Mouse (Mus musculus): Measurements from ENCODE around the gene Nfkbil1. TPM values are rescaled to one million over a fixed set of nuclear protein-coding genes. Genes with fewer than 3 reads are reported as not detected.
A peak's percentile ranks its signal among the peaks of the same experiment; 100 is the strongest.

Gene Nfkbil1
- polyA plus RNA-seq, 1 experiment, result 20.1 TPM

DNA sequence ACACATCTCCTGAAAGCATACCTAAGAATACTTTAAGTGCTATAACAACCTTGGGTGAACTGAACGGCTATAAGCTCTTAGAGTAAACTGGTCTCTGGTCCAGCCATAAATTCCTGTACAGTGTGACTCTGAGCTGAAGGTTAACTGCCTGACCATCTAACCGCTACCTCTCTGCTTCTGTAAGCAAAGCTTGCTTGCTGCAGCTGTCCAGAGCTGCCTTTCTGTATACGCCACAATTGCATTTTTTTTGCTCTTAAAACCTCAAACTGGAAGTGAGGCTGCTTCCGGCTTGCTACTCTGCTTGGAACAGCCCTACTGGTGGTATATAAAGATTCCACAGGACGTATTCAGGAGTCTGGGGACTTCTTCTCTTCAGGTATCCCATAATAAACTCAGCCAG lies 2.9 kb downstream of the Nfkbil1 start:
- peaks cover 23% of the 10 kb centered on the region for H3K79me3 ChIP-seq (ENCODE audit: low read depth)
- H3ac ChIP-seq (ENCODE audit: control insufficient read depth, insufficient read length, low read depth), result no peak overlapping the region
- H3K79me2 ChIP-seq (ENCODE audit: control insufficient read depth, insufficient read depth), result peaks cover 65% of the 10 kb centered on the region
- H3K36me3 ChIP-seq (ENCODE audit: control insufficient read depth, insufficient read depth), result peaks cover 40% of the 10 kb centered on the region
- TF ChIP-seq CTCF (IDR thresholded peaks at IDR 0.05; ENCODE audit: control insufficient read depth, insufficient read depth, insufficient read length) (no peak), MYOD1 (IDR thresholded peaks at IDR 0.05; ENCODE audit: control insufficient read depth, insufficient read length, low read depth) (no peak), USF1 (IDR thresholded peaks at IDR 0.05; ENCODE audit: low read depth) (no peak), CEBPB (IDR thresholded peaks at IDR 0.05; ENCODE audit: low read depth) (no peak), MYOG (IDR thresholded peaks at IDR 0.05; ENCODE audit: control insufficient read depth, extremely low read depth, insufficient read length) (no peak), MAX (IDR thresholded peaks at IDR 0.05) (no peak), FOSL1 (IDR thresholded peaks at IDR 0.05; ENCODE audit: insufficient read depth, low read length, poor library complexity, severe bottlenecking) (no peak)
- H3K4me3 ChIP-seq (ENCODE audit: insufficient read depth, poor library complexity, severe bottlenecking), result no peak overlapping the region
- H3K27me3 ChIP-seq (ENCODE audit: control insufficient read depth, insufficient read depth, insufficient read length), result no peaks in the 10 kb centered on the region

DNA sequence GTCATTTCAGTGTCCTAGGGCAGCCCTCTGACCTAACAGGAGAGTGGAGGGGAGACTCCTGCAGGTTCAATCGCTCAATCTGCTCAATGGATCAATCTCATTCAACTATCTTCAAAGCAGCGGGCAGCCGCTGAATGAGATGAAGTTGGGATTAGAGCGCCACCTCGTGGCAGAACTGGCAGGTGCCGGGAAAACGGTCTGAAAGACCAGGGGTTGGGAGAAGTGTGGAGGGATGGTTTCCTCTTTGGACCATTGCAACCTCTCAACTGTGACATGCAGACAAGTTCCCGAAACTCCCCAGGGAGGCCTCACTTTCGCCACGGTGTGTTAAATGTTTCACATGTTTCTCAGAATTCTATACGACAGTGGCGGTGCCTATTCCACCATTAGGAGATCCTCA lies 3.5 kb downstream of the Nfkbil1 start:
- Histone ChIP-seq H3K4me3 (ENCODE audit: insufficient read depth, poor library complexity, severe bottlenecking) (no peak overlapping the region), H3K27me3 (ENCODE audit: control insufficient read depth, insufficient read depth, insufficient read length) (no peaks in the 10 kb centered on the region), H3K36me3 (ENCODE audit: control insufficient read depth, insufficient read depth) (peaks cover 40% of the 10 kb centered on the region), H3K79me2 (ENCODE audit: control insufficient read depth, insufficient read depth) (peaks cover 65% of the 10 kb centered on the region), H3K79me3 (ENCODE audit: low read depth) (peaks cover 23% of the 10 kb centered on the region), H3ac (ENCODE audit: control insufficient read depth, insufficient read length, low read depth) (no peak overlapping the region)
- TF ChIP-seq CTCF (IDR thresholded peaks at IDR 0.05; ENCODE audit: control insufficient read depth, insufficient read depth, insufficient read length), result peak; percentile 46
- TF ChIP-seq USF1 (IDR thresholded peaks at IDR 0.05; ENCODE audit: low read depth), result no peak

DNA sequence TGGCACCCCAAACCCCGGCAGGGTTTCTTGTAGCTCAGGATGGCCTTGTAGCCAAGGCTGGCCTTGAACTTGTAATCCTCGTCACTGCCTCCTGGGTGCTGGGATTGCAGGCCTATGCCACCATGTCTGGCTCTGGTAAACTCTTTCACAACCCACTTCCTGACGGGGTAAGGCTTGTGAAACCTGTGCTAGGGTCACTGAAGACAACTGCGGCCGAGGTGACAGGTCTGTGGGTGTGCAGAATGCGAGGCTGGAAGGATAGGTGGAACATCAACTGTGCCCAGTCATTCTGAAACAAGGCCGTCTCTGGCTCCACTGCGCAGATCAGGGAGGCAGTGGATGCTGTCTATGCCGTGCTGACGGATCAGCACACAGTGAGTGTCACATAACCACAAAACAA lies 4.6 kb downstream of the Nfkbil1 start:
- H3K79me2 ChIP-seq (ENCODE audit: control insufficient read depth, insufficient read depth), result peaks cover 75% of the 10 kb centered on the region
- H3K27me3 ChIP-seq (ENCODE audit: control insufficient read depth, insufficient read depth, insufficient read length), result no peaks in the 10 kb centered on the region
- peaks cover 23% of the 10 kb centered on the region for H3K79me3 ChIP-seq (ENCODE audit: low read depth)
- H3K4me3 ChIP-seq (ENCODE audit: insufficient read depth, poor library complexity, severe bottlenecking), result no peak overlapping the region
- peaks cover 40% of the 10 kb centered on the region for H3K36me3 ChIP-seq (ENCODE audit: control insufficient read depth, insufficient read depth)
- H3ac ChIP-seq (ENCODE audit: control insufficient read depth, insufficient read length, low read depth), result no peak overlapping the region
- TF ChIP-seq MYOD1 (IDR thresholded peaks at IDR 0.05; ENCODE audit: control insufficient read depth, insufficient read length, low read depth), result no peak
- TF ChIP-seq FOSL1 (IDR thresholded peaks at IDR 0.05; ENCODE audit: insufficient read depth, low read length, poor library complexity, severe bottlenecking), result no peak
- no peak for TF ChIP-seq CTCF (IDR thresholded peaks at IDR 0.05; ENCODE audit: control insufficient read depth, insufficient read depth, insufficient read length)

DNA sequence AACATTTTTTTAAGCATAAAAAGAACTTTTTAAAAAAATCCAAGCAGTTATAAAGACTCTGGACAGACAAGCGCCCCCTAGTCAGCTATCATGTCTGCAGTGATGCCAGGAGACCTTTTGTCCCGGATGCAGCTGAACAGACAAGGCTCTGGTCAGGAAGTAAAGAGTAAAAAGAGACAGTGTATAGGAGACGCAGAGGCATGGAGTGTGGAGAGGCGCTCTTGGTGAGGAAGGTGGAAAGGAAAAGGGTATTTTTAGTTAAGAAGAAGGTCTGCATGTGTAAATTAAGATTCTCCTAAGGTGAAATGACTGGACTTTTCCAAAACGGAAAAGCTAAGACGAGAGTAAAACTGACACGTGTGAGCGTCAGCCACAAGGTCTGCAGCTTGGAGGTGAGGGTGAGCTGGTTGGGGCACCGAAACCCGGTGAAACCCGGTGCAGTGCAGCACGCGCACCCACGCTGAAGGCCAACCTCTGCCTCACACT lies 9.0 kb downstream of the Nfkbil1 start:
- Histone ChIP-seq H3K4me3 (ENCODE audit: insufficient read depth, poor library complexity, severe bottlenecking) (no peak overlapping the region), H3ac (ENCODE audit: control insufficient read depth, insufficient read length, low read depth) (no peak overlapping the region), H3K27me3 (ENCODE audit: control insufficient read depth, insufficient read depth, insufficient read length) (no peaks in the 10 kb centered on the region), H3K79me2 (ENCODE audit: control insufficient read depth, insufficient read depth) (peaks cover 48% of the 10 kb centered on the region), H3K36me3 (ENCODE audit: control insufficient read depth, insufficient read depth) (peaks cover 35% of the 10 kb centered on the region), H3K79me3 (ENCODE audit: low read depth) (peaks cover 10% of the 10 kb centered on the region)
- TF ChIP-seq MAX (IDR thresholded peaks at IDR 0.05) (no peak), MYOD1 (IDR thresholded peaks at IDR 0.05; ENCODE audit: control insufficient read depth, insufficient read length, low read depth) (no peak), CTCF (IDR thresholded peaks at IDR 0.05; ENCODE audit: control insufficient read depth, insufficient read depth, insufficient read length) (no peak), CEBPB (IDR thresholded peaks at IDR 0.05; ENCODE audit: low read depth) (no peak), USF1 (IDR thresholded peaks at IDR 0.05; ENCODE audit: low read depth) (no peak), FOSL1 (IDR thresholded peaks at IDR 0.05; ENCODE audit: insufficient read depth, low read length, poor library complexity, severe bottlenecking) (no peak), MYOG (IDR thresholded peaks at IDR 0.05; ENCODE audit: control insufficient read depth, extremely low read depth, insufficient read length) (no peak)

DNA sequence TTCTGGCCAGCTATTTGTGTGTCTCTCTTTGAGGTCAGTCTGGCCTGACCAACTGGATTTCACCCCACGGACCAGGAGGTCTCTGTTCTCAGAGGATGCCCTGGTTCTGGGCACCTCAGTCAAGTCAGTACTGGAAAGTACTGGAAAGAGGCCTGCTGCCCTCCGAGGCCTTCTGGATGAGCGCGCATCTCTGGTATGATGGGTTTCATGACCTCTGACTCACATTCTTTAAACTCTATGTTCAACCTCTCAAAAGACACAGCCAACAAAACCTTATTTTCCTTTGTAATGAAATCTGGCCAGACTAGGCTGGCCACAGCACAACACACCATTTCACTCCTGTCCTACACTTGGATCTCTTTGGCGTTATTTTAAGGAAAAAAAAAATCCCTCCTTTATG lies 10.1 kb downstream of the Nfkbil1 start:
- no peak overlapping the region for H3ac ChIP-seq (ENCODE audit: control insufficient read depth, insufficient read length, low read depth)
- no peaks in the 10 kb centered on the region for H3K27me3 ChIP-seq (ENCODE audit: control insufficient read depth, insufficient read depth, insufficient read length)
- peaks cover 2% of the 10 kb centered on the region for H3K79me3 ChIP-seq (ENCODE audit: low read depth)
- no peak overlapping the region for H3K4me3 ChIP-seq (ENCODE audit: insufficient read depth, poor library complexity, severe bottlenecking)
- H3K79me2 ChIP-seq (ENCODE audit: control insufficient read depth, insufficient read depth), result peaks cover 37% of the 10 kb centered on the region
- peaks cover 29% of the 10 kb centered on the region for H3K36me3 ChIP-seq (ENCODE audit: control insufficient read depth, insufficient read depth)
- TF ChIP-seq MYOD1 (IDR thresholded peaks at IDR 0.05; ENCODE audit: control insufficient read depth, insufficient read length, low read depth) (no peak), FOSL1 (IDR thresholded peaks at IDR 0.05; ENCODE audit: insufficient read depth, low read length, poor library complexity, severe bottlenecking) (no peak), CTCF (IDR thresholded peaks at IDR 0.05; ENCODE audit: control insufficient read depth, insufficient read depth, insufficient read length) (no peak), CEBPB (IDR thresholded peaks at IDR 0.05; ENCODE audit: low read depth) (no peak), USF1 (IDR thresholded peaks at IDR 0.05; ENCODE audit: low read depth) (no peak), MAX (IDR thresholded peaks at IDR 0.05) (no peak), MYOG (IDR thresholded peaks at IDR 0.05; ENCODE audit: control insufficient read depth, extremely low read depth, insufficient read length) (no peak)

DNA sequence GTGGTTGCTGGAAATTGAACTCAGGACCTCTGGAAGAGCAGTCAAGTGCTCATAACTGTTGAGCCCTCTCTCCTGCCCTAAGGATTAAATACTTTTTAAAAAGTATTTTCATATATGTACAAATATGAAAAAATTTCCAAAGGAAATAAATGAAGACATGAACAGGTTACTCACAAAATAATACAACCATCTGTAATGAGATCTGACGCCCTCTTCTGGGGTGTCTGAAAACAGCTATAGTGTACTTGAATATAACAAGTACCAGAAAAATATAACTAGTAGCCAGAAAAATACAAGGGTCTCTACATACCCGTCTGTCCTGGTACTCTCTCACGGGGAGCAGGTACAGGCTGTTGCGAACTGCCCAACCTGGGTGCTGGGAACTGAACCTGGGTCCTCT lies 11.0 kb downstream of the Nfkbil1 start:
- Histone ChIP-seq H3K79me2 (ENCODE audit: control insufficient read depth, insufficient read depth) (peaks cover 29% of the 10 kb centered on the region), H3ac (ENCODE audit: control insufficient read depth, insufficient read length, low read depth) (no peak overlapping the region), H3K79me3 (ENCODE audit: low read depth) (peaks cover 2% of the 10 kb centered on the region), H3K27me3 (ENCODE audit: control insufficient read depth, insufficient read depth, insufficient read length) (no peaks in the 10 kb centered on the region), H3K36me3 (ENCODE audit: control insufficient read depth, insufficient read depth) (peaks cover 23% of the 10 kb centered on the region), H3K4me3 (ENCODE audit: insufficient read depth, poor library complexity, severe bottlenecking) (no peak overlapping the region)
- TF ChIP-seq MYOG (IDR thresholded peaks at IDR 0.05; ENCODE audit: control insufficient read depth, extremely low read depth, insufficient read length), result no peak
- TF ChIP-seq USF1 (IDR thresholded peaks at IDR 0.05; ENCODE audit: low read depth), result no peak
- no peak for TF ChIP-seq FOSL1 (IDR thresholded peaks at IDR 0.05; ENCODE audit: insufficient read depth, low read length, poor library complexity, severe bottlenecking)
